Mouse (Mus musculus): ENCODE data around the gene Oscar.
"Not testable (repeated sequence)": the region's sequence is repeated elsewhere in the genome, so short reads cannot be mapped to it uniquely, and the experiment has no call there.

Gene Oscar

GRCm38 (mm10) chr7:3609082-3609481 lies 6.9 kb downstream of the Oscar start:
- no peak for DNase-seq

GRCm38 (mm10) chr7:3608668-3609067 lies 7.3 kb downstream of the Oscar start:
- no peak for DNase-seq

GRCm38 (mm10) chr7:3607391-3607790 lies 8.6 kb downstream of the Oscar start:
- DNase-seq = no peak

GRCm38 (mm10) chr7:3606798-3607197 lies 9.2 kb downstream of the Oscar start:
- no peak for DNase-seq

- peak; percentile 58 for DNase-seq
Observed at GRCm38 (mm10) chr7:3601119-3601518, 14.8 kb downstream of the Oscar start.

GRCm38 (mm10) chr7:3597755-3598154 lies 18.2 kb downstream of the Oscar start:
- not testable (repeated sequence) for DNase-seq

GRCm38 (mm10) chr7:3595146-3595545 lies 20.8 kb downstream of the Oscar start:
- peak; percentile 58 for DNase-seq

GRCm38 (mm10) chr7:3594686-3595085 lies 21.3 kb downstream of the Oscar start:
- DNase-seq = peak; percentile 8

GRCm38 (mm10) chr7:3593855-3594254 lies 22.1 kb downstream of the Oscar start:
- DNase-seq = no peak

- no peak for DNase-seq
Observed at GRCm38 (mm10) chr7:3591534-3591933, 24.4 kb downstream of the Oscar start.

GRCm38 (mm10) chr7:3590550-3590949 lies 25.4 kb downstream of the Oscar start:
- no peak for DNase-seq

- no peak for DNase-seq
Observed at GRCm38 (mm10) chr7:3587292-3587691, 28.7 kb downstream of the Oscar start.

- no peak for DNase-seq
Observed at GRCm38 (mm10) chr7:3586255-3586654, 29.7 kb downstream of the Oscar start.

- no peak for DNase-seq
Observed at GRCm38 (mm10) chr7:3585763-3586162, 30.2 kb downstream of the Oscar start.

GRCm38 (mm10) chr7:3580029-3580428 lies 35.9 kb downstream of the Oscar start:
- DNase-seq = no peak

- DNase-seq = no peak
Observed at GRCm38 (mm10) chr7:3578952-3579546, 36.9 kb downstream of the Oscar start.

- DNase-seq = no peak
Observed at GRCm38 (mm10) chr7:3578196-3578595, 37.8 kb downstream of the Oscar start.

GRCm38 (mm10) chr7:3576354-3577124 lies 39.4 kb downstream of the Oscar start:
- no peak for DNase-seq

GRCm38 (mm10) chr7:3574216-3574615 lies 41.7 kb downstream of the Oscar start:
- no peak for DNase-seq

- DNase-seq = no peak
Observed at GRCm38 (mm10) chr7:3571847-3572246, 44.1 kb downstream of the Oscar start.

- not testable (repeated sequence) for DNase-seq
Observed at GRCm38 (mm10) chr7:3570580-3570979, 45.4 kb downstream of the Oscar start.

- DNase-seq = no peak
Observed at GRCm38 (mm10) chr7:3569725-3570124, 46.2 kb downstream of the Oscar start.

GRCm38 (mm10) chr7:3567336-3567735 lies 48.6 kb downstream of the Oscar start:
- no peak for DNase-seq
